16 mouse cellular contexts compared by ENCODE assay signal in the genomic region with DNA sequence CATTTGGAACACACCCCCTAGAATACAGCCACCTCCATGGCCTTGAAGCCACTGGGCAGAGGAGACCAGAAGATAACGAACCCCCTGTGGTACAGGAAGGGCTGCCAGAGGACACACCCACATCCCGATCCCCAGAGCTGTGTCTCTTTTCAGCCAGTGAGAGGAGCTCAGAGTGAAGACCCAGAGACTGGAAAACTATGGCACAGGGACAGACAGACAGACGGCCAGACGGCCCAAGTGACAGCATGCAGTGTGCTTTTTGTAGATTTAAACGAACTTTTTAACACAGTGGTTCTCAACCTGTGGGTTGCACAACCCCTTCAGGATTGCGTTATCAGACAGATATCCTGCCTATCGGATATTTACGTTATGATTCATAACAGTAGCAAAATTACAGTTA.
DNase-seq lines count a peak whose midpoint lies in the region; ATAC-seq and TF ChIP-seq lines count a peak whose summit lies in the region.
"Had no signal": no experiment of that assay in that cellular context is flagged by ENCODE, and none has a peak within 500 bp of the region (broad histone marks: within the 10 kb centered on the region; RNA-seq: fewer than 3 reads in every experiment).

No protein-coding gene starts in this region.

- no peak for TF ChIP-seq EP300 in heart, adult 2 months (IDR thresholded peaks at IDR 0.05; ENCODE audit: insufficient read depth, low read depth, low read length)

- ATAC-seq in forebrain, embryonic 13.5 days, result no peak
- no peak for ATAC-seq in midbrain, embryonic 11.5 days (ENCODE audit: low FRiP score)
- ATAC-seq: liver, embryonic 12.5 days; midbrain, embryonic 16.5 days had no signal

- H3K9me3 ChIP-seq in forebrain, embryonic 13.5 days (replicated peaks), result no peaks in the 10 kb centered on the region
- H3K9me3 ChIP-seq in midbrain, embryonic 11.5 days (ENCODE audit: control insufficient read depth, low read length), result no peaks in the 10 kb centered on the region
- H3K9me3 ChIP-seq: limb, embryonic 10.5 days; liver, embryonic 12.5 days had no signal

- intact Hi-C loops in heart, postnatal 10 days (cut with DNase I), result no loop called here
- intact Hi-C loops in heart, adult 2 months (cut with DNase I), result no loop called here

- H3K4me3 ChIP-seq in heart, adult 2 months, result no peak overlapping the region
- no peak overlapping the region for H3K4me3 ChIP-seq in forebrain, embryonic 13.5 days
- H3K4me3 ChIP-seq in midbrain, embryonic 11.5 days (ENCODE audit: low read depth, low read length), result no peak overlapping the region
- H3K4me3 ChIP-seq: limb, embryonic 10.5 days; liver, embryonic 12.5 days had no signal

- peak; percentile 7 to 11 for DNase-seq in adrenal gland, postnatal 36 days
- no peak for DNase-seq in adrenal gland, adult 8-10 months
- peak; percentile 27 to 39 for DNase-seq in heart, postnatal 10 days
- DNase-seq in heart, adult 2 months, result no peak
- peak; percentile 97 for DNase-seq in 416B (ENCODE audit: low read depth)
- no peak for DNase-seq in midbrain, embryonic 11.5 days (ENCODE audit: low spot score, missing footprints)
- no peak for DNase-seq in neural tube, embryonic 10.5 days (ENCODE audit: extremely low spot score, low spot score)
- DNase-seq: cerebellum, adult 9-11 months; right cerebral cortex, postnatal 14 days; thymus, adult 18-20 months had no signal

- H3K79me2 ChIP-seq in heart, adult 2 months (replicated peaks; ENCODE audit: control insufficient read depth, insufficient read depth, low read length), result no peaks in the 10 kb centered on the region

- no peaks in the 10 kb centered on the region for H3K27me3 ChIP-seq in heart, adult 2 months (ENCODE audit: control insufficient read depth, insufficient read depth, low read length)
- no peaks in the 10 kb centered on the region for H3K27me3 ChIP-seq in forebrain, embryonic 13.5 days
- H3K27me3 ChIP-seq in midbrain, embryonic 11.5 days (ENCODE audit: control insufficient read depth, insufficient read depth, low read length), result no peaks in the 10 kb centered on the region

- no peak for TF ChIP-seq CTCF in heart, adult 2 months (IDR thresholded peaks at IDR 0.05)

- TF ChIP-seq POLR2A in heart, adult 2 months (IDR thresholded peaks at IDR 0.05; ENCODE audit: insufficient read depth, low read depth, low read length), result no peak

- WGBS in heart, adult 2 months, result 37% methylated on average over 8 of the region's 8 CpGs
- WGBS in forebrain, embryonic 13.5 days, result 67% methylated on average over 8 of the region's 8 CpGs
- 78% methylated on average over 8 of the region's 8 CpGs for WGBS in midbrain, embryonic 11.5 days

- no peak overlapping the region for H3K4me2 ChIP-seq in forebrain, embryonic 13.5 days
- no peak overlapping the region for H3K4me2 ChIP-seq in midbrain, embryonic 11.5 days
- H3K4me2 ChIP-seq: liver, embryonic 12.5 days had no signal

- no peak overlapping the region for H3K27ac ChIP-seq in heart, adult 2 months
- H3K27ac ChIP-seq in forebrain, embryonic 13.5 days, result peak overlapping the region; percentile 57
- H3K27ac ChIP-seq in midbrain, embryonic 11.5 days (ENCODE audit: low read depth, low read length), result no peak overlapping the region
- H3K27ac ChIP-seq: hindbrain, postnatal 0 days; limb, embryonic 10.5 days; liver, embryonic 12.5 days; macrophage had no signal

- H3K4me1 ChIP-seq in heart, adult 2 months (ENCODE audit: control insufficient read depth, insufficient read depth, low read length), result no peaks in the 10 kb centered on the region
- peaks cover 60% of the 10 kb centered on the region for H3K4me1 ChIP-seq in forebrain, embryonic 13.5 days
- peaks cover 22% of the 10 kb centered on the region for H3K4me1 ChIP-seq in midbrain, embryonic 11.5 days (ENCODE audit: control insufficient read depth, insufficient read depth, low read length)

- no peaks in the 10 kb centered on the region for H3K36me3 ChIP-seq in heart, adult 2 months (ENCODE audit: control insufficient read depth, insufficient read depth, low read length)
- no peaks in the 10 kb centered on the region for H3K36me3 ChIP-seq in forebrain, embryonic 13.5 days (ENCODE audit: poor library complexity, severe bottlenecking)
- H3K36me3 ChIP-seq in midbrain, embryonic 11.5 days (ENCODE audit: control insufficient read depth, insufficient read depth, low read length), result no peaks in the 10 kb centered on the region
- H3K36me3 ChIP-seq: limb, embryonic 10.5 days; liver, embryonic 12.5 days had no signal

- no peak overlapping the region for H3K9ac ChIP-seq in heart, adult 2 months (ENCODE audit: low read depth, low read length)
- no peak overlapping the region for H3K9ac ChIP-seq in forebrain, embryonic 13.5 days
- H3K9ac ChIP-seq in midbrain, embryonic 11.5 days (ENCODE audit: low read length), result no peak overlapping the region
- H3K9ac ChIP-seq: liver, embryonic 12.5 days had no signal

Comparison
In these comparisons a context has a peak if more than half of its experiments do, and no peak if none do; other contexts are left out.
1. DNase-seq: peak in adrenal gland, postnatal 36 days (2 of 2), heart, postnatal 10 days (2 of 2) and 416B (single experiment); none in adrenal gland, adult 8-10 months (single experiment), heart, adult 2 months (0 of 2), midbrain, embryonic 11.5 days (single experiment) and neural tube, embryonic 10.5 days (single experiment).